Comparison of ENCODE assay signal across 9 mouse cellular contexts in genomic region chr11:72409649-72410385, GRCm38 (mm10). TPM values are rescaled to one million over a fixed set of nuclear protein-coding genes. Genes with fewer than 3 reads are reported as not detected.
DNase-seq lines count a peak whose midpoint lies in the region; ATAC-seq lines count a peak whose summit lies in the region.
"Had no signal": no experiment of that assay in that cellular context is flagged by ENCODE, and none has a peak within 500 bp of the region (broad histone marks: within the 10 kb centered on the region; RNA-seq: fewer than 3 reads in every experiment).

No protein-coding gene starts in this region.

- no peak overlapping the region for H3K9ac ChIP-seq in forebrain, embryonic 11.5 days (ENCODE audit: low read length)
- H3K9ac ChIP-seq in forebrain, embryonic 16.5 days (replicated peaks; ENCODE audit: low read depth, low read length) = no peak overlapping the region
- peak overlapping the region; percentile 96 for H3K9ac ChIP-seq in lung, embryonic 15.5 days
- H3K9ac ChIP-seq in limb, embryonic 12.5 days (replicated peaks) = peak overlapping the region; percentile 27; the same call in 1 of the 2 replicates
- H3K9ac ChIP-seq in stomach, embryonic 14.5 days (replicated peaks; ENCODE audit: low read depth, low read length) = 0 out of 2 replicates have a peak overlapping the region, but pooled peaks have one; percentile 2

- H3K27ac ChIP-seq in forebrain, embryonic 11.5 days (ENCODE audit: low read depth, low read length) = no peak overlapping the region
- H3K27ac ChIP-seq in forebrain, embryonic 16.5 days (ENCODE audit: low read length) = no peak overlapping the region
- peak overlapping the region; percentile 91 for H3K27ac ChIP-seq in lung, embryonic 15.5 days
- H3K27ac ChIP-seq in limb, embryonic 12.5 days = 0 out of 2 replicates have a peak overlapping the region, but pooled peaks have one; percentile 5
- no peak overlapping the region for H3K27ac ChIP-seq in stomach, embryonic 14.5 days (ENCODE audit: low read length)

- H3K36me3 ChIP-seq in forebrain, embryonic 11.5 days (ENCODE audit: control insufficient read depth, insufficient read depth, low read length) = no peaks in the 10 kb centered on the region
- H3K36me3 ChIP-seq in forebrain, embryonic 16.5 days (ENCODE audit: control insufficient read depth, insufficient read depth) = no peaks in the 10 kb centered on the region
- no peaks in the 10 kb centered on the region for H3K36me3 ChIP-seq in lung, embryonic 15.5 days
- H3K36me3 ChIP-seq in limb, embryonic 12.5 days = no peaks in the 10 kb centered on the region
- H3K36me3 ChIP-seq in stomach, embryonic 14.5 days (ENCODE audit: control insufficient read depth, insufficient read depth, low read length) = no peaks in the 10 kb centered on the region

- DNase-seq in forebrain, embryonic 11.5 days (ENCODE audit: low spot score) = no peak
- DNase-seq in lung, postnatal 14 days = no peak
- DNase-seq in spleen, postnatal 36 days (ENCODE audit: low spot score in 2 of 2) = no peak
- DNase-seq in urinary bladder, adult 18-20 months (ENCODE audit: low spot score in 2 of 2) = no peak
- DNase-seq: cerebellum, adult 9-10 months had no signal

- WGBS in forebrain, embryonic 11.5 days = 81% methylated on average over 12 of the region's 12 CpGs
- 79% methylated on average over 12 of the region's 12 CpGs for WGBS in forebrain, embryonic 16.5 days
- 26% methylated on average over 12 of the region's 12 CpGs for WGBS in lung, embryonic 15.5 days
- WGBS in limb, embryonic 12.5 days = 56% methylated on average over 12 of the region's 12 CpGs
- 67% methylated on average over 12 of the region's 12 CpGs for WGBS in stomach, embryonic 14.5 days

- H3K4me3 ChIP-seq in forebrain, embryonic 11.5 days (ENCODE audit: low read depth, low read length) = no peak overlapping the region
- H3K4me3 ChIP-seq in forebrain, embryonic 16.5 days (replicated peaks; ENCODE audit: low read length) = no peak overlapping the region
- peak overlapping the region; percentile 95 for H3K4me3 ChIP-seq in lung, embryonic 15.5 days
- peak overlapping the region; percentile 69 for H3K4me3 ChIP-seq in limb, embryonic 12.5 days (replicated peaks)
- peak overlapping the region; percentile 71 for H3K4me3 ChIP-seq in stomach, embryonic 14.5 days (ENCODE audit: low read depth, low read length)

- no peak for ATAC-seq in forebrain, embryonic 11.5 days (replicated peaks; ENCODE audit: low FRiP score)
- no peak for ATAC-seq in forebrain, embryonic 16.5 days
- no peak for ATAC-seq in lung, embryonic 15.5 days (ENCODE audit: borderline replicate concordance, extremely low read depth, low FRiP score, low TSS enrichment)
- ATAC-seq in limb, embryonic 12.5 days (ENCODE audit: insufficient number of reproducible peaks, insufficient read depth, low FRiP score, low TSS enrichment, low read depth) = no peak
- no peak for ATAC-seq in stomach, embryonic 14.5 days (ENCODE audit: insufficient number of reproducible peaks, insufficient read depth, low FRiP score, low read depth)

- H3K27me3 ChIP-seq in forebrain, embryonic 11.5 days (ENCODE audit: control insufficient read depth, insufficient read depth, low read length) = no peaks in the 10 kb centered on the region; the same call in 1 of the 2 replicates
- H3K27me3 ChIP-seq in forebrain, embryonic 16.5 days (replicated peaks; ENCODE audit: control insufficient read depth, insufficient read depth, low read length) = 0 out of 2 replicates have a peak, but pooled peaks cover 2% of the 10 kb centered on the region
- H3K27me3 ChIP-seq in lung, embryonic 15.5 days = no peaks in the 10 kb centered on the region
- H3K27me3 ChIP-seq in limb, embryonic 12.5 days = peaks cover 54% of the 10 kb centered on the region
- no peaks in the 10 kb centered on the region for H3K27me3 ChIP-seq in stomach, embryonic 14.5 days (ENCODE audit: control insufficient read depth, insufficient read depth, low read length)

- H3K4me1 ChIP-seq in forebrain, embryonic 11.5 days (replicated peaks; ENCODE audit: control insufficient read depth, insufficient read depth, low read length) = peaks cover 4% of the 10 kb centered on the region; the same call in 1 of the 2 replicates
- peaks cover 14% of the 10 kb centered on the region for H3K4me1 ChIP-seq in forebrain, embryonic 16.5 days (replicated peaks; ENCODE audit: control insufficient read depth, insufficient read depth, low read length)
- H3K4me1 ChIP-seq in lung, embryonic 15.5 days = peaks cover 71% of the 10 kb centered on the region
- H3K4me1 ChIP-seq in limb, embryonic 12.5 days (replicated peaks) = peaks cover 60% of the 10 kb centered on the region
- peaks cover 30% of the 10 kb centered on the region for H3K4me1 ChIP-seq in stomach, embryonic 14.5 days (ENCODE audit: control insufficient read depth, insufficient read depth, low read length)

- no peaks in the 10 kb centered on the region for H3K9me3 ChIP-seq in forebrain, embryonic 11.5 days (ENCODE audit: control insufficient read depth, low read length)
- H3K9me3 ChIP-seq in forebrain, embryonic 16.5 days (ENCODE audit: control insufficient read depth, low read length) = no peaks in the 10 kb centered on the region
- no peaks in the 10 kb centered on the region for H3K9me3 ChIP-seq in lung, embryonic 15.5 days
- no peaks in the 10 kb centered on the region for H3K9me3 ChIP-seq in limb, embryonic 12.5 days
- H3K9me3 ChIP-seq in stomach, embryonic 14.5 days (ENCODE audit: control insufficient read depth, low read depth, low read length) = no peaks in the 10 kb centered on the region

- H3K4me2 ChIP-seq in forebrain, embryonic 11.5 days (ENCODE audit: low read depth, low read length, severe bottlenecking) = peak overlapping the region; percentile 11; the same call in 1 of the 2 replicates
- no peak overlapping the region for H3K4me2 ChIP-seq in forebrain, embryonic 16.5 days (ENCODE audit: low read length)
- peak overlapping the region; percentile 95 for H3K4me2 ChIP-seq in lung, embryonic 15.5 days
- peak overlapping the region; percentile 98 for H3K4me2 ChIP-seq in limb, embryonic 12.5 days
- H3K4me2 ChIP-seq in stomach, embryonic 14.5 days (replicated peaks; ENCODE audit: low read depth, low read length) = peak overlapping the region; percentile 89

RNA-seq across cellular contexts. Expression of gene Smtnl2, which starts 1.7 kb away (rescaled TPM):
- 5.0 and 7.0 TPM in 2 replicates for polyA plus RNA-seq in forebrain, embryonic 11.5 days (2014; fragmentation: Nextera tagmentation; extraction: Ambion mirVana)
- 4.5 and 8.0 TPM in 2 replicates for polyA plus RNA-seq in forebrain, embryonic 16.5 days (2015; fragmentation: Nextera tagmentation; extraction: Ambion mirVana)
- 156 and 158 TPM in 2 replicates for polyA plus RNA-seq in lung, embryonic 15.5 days (2015; fragmentation: Nextera tagmentation; extraction: Ambion mirVana)
- 25.7 and 29.0 TPM in 2 replicates for polyA plus RNA-seq in limb, embryonic 12.5 days (2016; fragmentation: Nextera tagmentation; extraction: Ambion mirVana)
- polyA plus RNA-seq in stomach, embryonic 14.5 days (2014; fragmentation: Nextera tagmentation; extraction: Ambion mirVana) = 28.8 and 31.6 TPM in 2 replicates

RNA-seq across cellular contexts. Expression of gene Ggt6, which starts 25.5 kb away (rescaled TPM):
- polyA plus RNA-seq in forebrain, embryonic 11.5 days (2014; fragmentation: Nextera tagmentation; extraction: Ambion mirVana) = not detected in 2 replicates
- polyA plus RNA-seq in forebrain, embryonic 16.5 days (2015; fragmentation: Nextera tagmentation; extraction: Ambion mirVana) = not detected in 2 replicates
- polyA plus RNA-seq in lung, embryonic 15.5 days (2015; fragmentation: Nextera tagmentation; extraction: Ambion mirVana) = 0.14 and 0.26 TPM in 2 replicates
- polyA plus RNA-seq in limb, embryonic 12.5 days (2016; fragmentation: Nextera tagmentation; extraction: Ambion mirVana) = 0.15 and 0.36 TPM in 2 replicates
- 0.51 and 1.7 TPM in 2 replicates for polyA plus RNA-seq in stomach, embryonic 14.5 days (2014; fragmentation: Nextera tagmentation; extraction: Ambion mirVana)

RNA-seq across cellular contexts. Expression of gene Mybbp1a, which starts 31.3 kb away (rescaled TPM):
- 165 and 166 TPM in 2 replicates for polyA plus RNA-seq in forebrain, embryonic 11.5 days (2014; fragmentation: Nextera tagmentation; extraction: Ambion mirVana)
- polyA plus RNA-seq in forebrain, embryonic 16.5 days (2015; fragmentation: Nextera tagmentation; extraction: Ambion mirVana) = 94.8 and 98.2 TPM in 2 replicates
- 137 and 140 TPM in 2 replicates for polyA plus RNA-seq in lung, embryonic 15.5 days (2015; fragmentation: Nextera tagmentation; extraction: Ambion mirVana)
- 173 and 176 TPM in 2 replicates for polyA plus RNA-seq in limb, embryonic 12.5 days (2016; fragmentation: Nextera tagmentation; extraction: Ambion mirVana)
- 121 and 126 TPM in 2 replicates for polyA plus RNA-seq in stomach, embryonic 14.5 days (2014; fragmentation: Nextera tagmentation; extraction: Ambion mirVana)

RNA-seq across cellular contexts. Expression of gene Tekt1, which starts 47.6 kb away (rescaled TPM):
- polyA plus RNA-seq in forebrain, embryonic 11.5 days (2014; fragmentation: Nextera tagmentation; extraction: Ambion mirVana) = 5.2 and 5.3 TPM in 2 replicates
- 8.0 and 9.1 TPM in 2 replicates for polyA plus RNA-seq in forebrain, embryonic 16.5 days (2015; fragmentation: Nextera tagmentation; extraction: Ambion mirVana)
- 11.4 and 11.8 TPM in 2 replicates for polyA plus RNA-seq in lung, embryonic 15.5 days (2015; fragmentation: Nextera tagmentation; extraction: Ambion mirVana)
- polyA plus RNA-seq in limb, embryonic 12.5 days (2016; fragmentation: Nextera tagmentation; extraction: Ambion mirVana) = 4.7 and 6.0 TPM in 2 replicates
- 0.18 and 1.2 TPM in 2 replicates for polyA plus RNA-seq in stomach, embryonic 14.5 days (2014; fragmentation: Nextera tagmentation; extraction: Ambion mirVana)

Comparison
In these comparisons a context has a peak if more than half of its experiments do, and no peak if none do; other contexts are left out.
1. H3K27ac ChIP-seq: peak in lung, embryonic 15.5 days (single experiment) and limb, embryonic 12.5 days (single experiment); none in forebrain, embryonic 11.5 days (single experiment), forebrain, embryonic 16.5 days (single experiment) and stomach, embryonic 14.5 days (single experiment).
2. H3K4me3 ChIP-seq: peak in lung, embryonic 15.5 days (single experiment), limb, embryonic 12.5 days (single experiment) and stomach, embryonic 14.5 days (single experiment); none in forebrain, embryonic 11.5 days (single experiment) and forebrain, embryonic 16.5 days (single experiment).
3. H3K9ac ChIP-seq: peak in lung, embryonic 15.5 days (single experiment), limb, embryonic 12.5 days (single experiment) and stomach, embryonic 14.5 days (single experiment); none in forebrain, embryonic 11.5 days (single experiment) and forebrain, embryonic 16.5 days (single experiment).